Mouse (Mus musculus) midbrain, embryonic 15.5 days (tissue): Measurements from ENCODE around the gene Cdkal1. TPM values are rescaled to one million over a fixed set of nuclear protein-coding genes. Genes with fewer than 3 reads are reported as not detected.

Experiments used
- ATAC-seq: fragments of 200-750 bp; cut with Nextera tagmentation; replicated peaks from 2 replicates; pipeline ENCODE4 v1.8.0; 2017; ENCODE audit warnings: moderate TSS enrichment
- H3K27ac ChIP-seq: fragments of 300-500 bp; sonication (generic); 2 replicates; pipeline ENCODE4 v1.5.1; 2015; ENCODE audit warnings: mild to moderate bottlenecking, inconsistent platforms
- H3K27me3 ChIP-seq: fragments of 300-500 bp; sonication (generic); replicated peaks from 2 replicates; pipeline ENCODE4 v1.6.1; 2015; ENCODE audit warnings: inconsistent platforms
- H3K36me3 ChIP-seq: fragments of 300-500 bp; sonication (generic); replicated peaks from 2 replicates; pipeline ENCODE4 v1.6.1; 2015; ENCODE audit warnings: inconsistent platforms
- H3K4me1 ChIP-seq: fragments of 300-500 bp; sonication (generic); 2 replicates; pipeline ENCODE4 v1.6.1; 2015; ENCODE audit warnings: inconsistent platforms
- H3K4me2 ChIP-seq: fragments of 300-500 bp; sonication (generic); 2 replicates; pipeline ENCODE4 v1.6.1; 2015; ENCODE audit warnings: inconsistent platforms, mild to moderate bottlenecking, moderate library complexity
- H3K4me3 ChIP-seq: fragments of 300-500 bp; sonication (generic); 2 replicates; pipeline ENCODE4 v1.5.1; 2015; ENCODE audit warnings: mild to moderate bottlenecking, inconsistent platforms
- H3K9ac ChIP-seq: fragments of 300-500 bp; sonication (generic); 2 replicates; pipeline ENCODE4 v1.6.1; 2015; ENCODE audit warnings: mild to moderate bottlenecking, inconsistent platforms
- H3K9me3 ChIP-seq: fragments of 300-500 bp; sonication (generic); 2 replicates; pipeline ENCODE4 v1.6.1; 2016; ENCODE audit warnings: inconsistent platforms
- WGBS: fragments of 180-500 bp; shearing (Covaris S2); methylation state at CpG from one replicate; pipeline ENCODE4 v1.1.7; 2015; ENCODE audit warnings: mixed read lengths; 5-methylcytosine and 5-hydroxymethylcytosine counted together
- polyA plus RNA-seq: library from polyadenylated mRNA; unstranded; fragments of >200 nt; fragmentation: Nextera tagmentation; extraction: Ambion mirVana; gene quantifications from 2 replicates; pipeline ENCODE4 v1.2.1, GENCODE M21; 2015

Cdkal1 gene
- polyA plus RNA-seq, 1 experiment from 2014 or later, result 21.9 TPM

DNA sequence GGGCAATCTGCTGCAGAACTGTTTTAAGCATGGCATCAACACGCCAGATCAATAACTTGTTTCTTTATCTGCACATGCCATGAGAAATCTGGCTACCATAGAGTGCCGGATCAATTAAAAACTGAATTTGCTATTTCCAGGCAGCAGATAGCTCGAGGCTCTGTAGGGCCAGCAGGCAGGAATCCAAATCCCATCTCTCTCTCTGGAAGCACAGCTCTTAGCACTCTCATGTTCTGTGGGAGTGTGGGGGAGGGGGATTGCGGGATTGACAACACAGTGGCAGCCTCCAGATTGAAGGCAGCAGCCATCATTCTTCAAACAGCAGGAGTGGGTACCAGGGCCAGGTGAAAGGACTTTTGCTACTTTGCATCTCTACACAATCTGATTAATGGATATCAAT is 420.7 kb downstream of the Cdkal1 start:
- Histone ChIP-seq H3K9ac (no peak overlapping the region), H3K4me2 (no peak overlapping the region), H3K27ac (no peak overlapping the region), H3K36me3 (no peaks in the 10 kb centered on the region), H3K27me3 (no peaks in the 10 kb centered on the region), H3K4me3 (no peak overlapping the region), H3K9me3 (no peaks in the 10 kb centered on the region), H3K4me1 (no peaks in the 10 kb centered on the region)
- ATAC-seq, result peak; percentile 37; the same call in 1 of the 2 replicates
- 45% methylated on average over 4 of the region's 4 CpGs for WGBS

DNA sequence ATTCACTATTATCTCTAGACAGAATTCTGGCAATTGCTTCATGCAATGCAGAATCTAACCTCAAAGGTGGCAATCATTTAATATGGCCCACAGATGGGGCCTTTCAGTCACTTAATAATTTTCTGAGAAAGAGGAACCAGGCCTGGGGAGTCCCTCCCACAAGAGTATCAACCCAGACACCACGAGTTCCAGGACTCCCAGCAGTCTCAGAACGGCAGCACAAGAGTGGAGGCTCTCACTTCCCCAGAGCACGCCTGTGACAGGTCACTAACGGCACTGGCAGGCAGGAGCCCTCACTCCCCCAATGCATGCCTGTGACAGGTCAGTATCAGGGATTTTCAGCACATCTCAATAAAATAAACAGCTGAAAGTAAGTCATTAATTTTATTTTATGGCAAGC is 424.6 kb downstream of the Cdkal1 start:
- Histone ChIP-seq H3K4me2 (no peak overlapping the region), H3K9ac (no peak overlapping the region), H3K27ac (no peak overlapping the region), H3K27me3 (no peaks in the 10 kb centered on the region), H3K4me1 (no peaks in the 10 kb centered on the region), H3K9me3 (no peaks in the 10 kb centered on the region), H3K36me3 (no peaks in the 10 kb centered on the region), H3K4me3 (no peak overlapping the region)
- ATAC-seq, result no peak
- 50% methylated on average over 4 of the region's 4 CpGs for WGBS

DNA sequence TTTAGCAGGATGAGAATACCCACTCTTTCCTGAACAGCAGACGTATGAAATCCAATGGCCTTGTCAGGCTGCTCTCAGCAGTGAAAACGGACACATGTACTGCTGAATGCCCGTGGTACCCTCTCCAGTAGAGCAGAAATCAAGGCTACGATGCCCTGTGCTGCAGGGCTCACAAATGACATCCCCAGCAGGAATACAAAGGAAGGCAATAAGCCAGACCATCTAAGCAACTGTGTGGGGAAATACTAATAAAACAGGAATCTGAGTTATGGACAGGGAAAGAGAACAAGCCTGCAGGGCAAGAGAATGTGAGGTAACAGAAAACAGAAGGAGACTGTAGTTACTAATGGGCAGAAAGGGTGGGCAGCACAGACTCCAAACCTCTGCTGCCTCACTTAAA is 425.6 kb downstream of the Cdkal1 start:
- Histone ChIP-seq H3K4me1 (no peaks in the 10 kb centered on the region), H3K9ac (no peak overlapping the region), H3K27ac (0 out of 2 replicates have a peak overlapping the region, but pooled peaks have one; percentile 17), H3K9me3 (no peaks in the 10 kb centered on the region), H3K36me3 (no peaks in the 10 kb centered on the region), H3K4me2 (no peak overlapping the region), H3K4me3 (no peak overlapping the region), H3K27me3 (no peaks in the 10 kb centered on the region)
- no peak for ATAC-seq
- WGBS, result 68% methylated on average over 4 of the region's 4 CpGs

DNA sequence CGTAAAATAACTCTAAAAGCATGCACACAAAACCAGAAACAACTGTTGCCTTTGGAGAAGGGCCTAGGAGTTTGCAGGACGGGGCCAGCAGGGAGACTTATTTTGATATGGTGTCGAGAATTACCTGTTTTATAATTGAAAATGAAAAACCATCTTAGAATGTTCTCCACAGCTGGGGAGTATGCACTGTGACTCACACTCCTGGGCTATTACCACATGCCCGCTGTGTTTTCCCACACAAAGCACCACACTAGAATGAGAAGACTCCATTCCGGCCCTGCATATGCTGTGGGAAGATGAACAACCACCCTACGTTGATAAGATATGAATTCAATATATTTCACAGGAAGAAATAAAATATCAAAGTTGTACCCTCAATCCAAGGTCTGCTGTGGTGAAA is 426.3 kb downstream of the Cdkal1 start:
- no peak for ATAC-seq
- Histone ChIP-seq H3K9me3 (no peaks in the 10 kb centered on the region), H3K27me3 (no peaks in the 10 kb centered on the region), H3K4me1 (no peaks in the 10 kb centered on the region), H3K36me3 (no peaks in the 10 kb centered on the region), H3K9ac (no peak overlapping the region), H3K27ac (no peak overlapping the region), H3K4me2 (no peak overlapping the region), H3K4me3 (no peak overlapping the region)
- 91% methylated on average over 6 of the region's 6 CpGs for WGBS

DNA sequence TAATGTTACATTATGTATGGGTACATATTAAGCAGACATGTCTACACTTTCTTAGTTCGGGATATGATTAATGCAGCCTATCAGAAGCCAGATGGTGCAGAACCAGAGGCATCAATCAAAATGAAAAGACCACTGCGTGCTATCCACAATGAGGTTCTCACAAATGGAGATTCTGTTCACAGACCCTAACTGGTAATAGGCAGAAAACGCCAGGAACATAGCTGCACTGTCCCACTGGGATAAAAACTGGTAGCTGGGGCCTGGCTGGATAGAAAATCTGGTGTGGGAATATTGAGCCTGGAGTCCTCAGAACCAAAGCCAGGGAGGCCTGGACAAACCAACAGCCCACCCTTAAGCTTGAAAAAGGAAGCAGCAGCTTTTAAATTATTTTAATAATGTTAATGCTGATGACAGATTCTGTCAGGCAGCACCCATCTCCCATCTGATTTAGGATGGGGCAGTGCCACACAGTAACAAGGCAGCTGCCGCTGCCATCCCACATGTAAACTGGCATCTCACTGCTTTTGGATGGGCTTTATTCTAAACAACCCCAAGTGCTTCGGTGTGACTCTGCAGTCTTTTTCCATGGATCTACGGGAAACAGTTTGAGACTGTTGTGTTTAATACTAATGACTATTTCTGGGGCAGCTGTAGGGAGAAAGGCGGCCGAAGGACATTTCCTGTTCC is 438.9 kb downstream of the Cdkal1 start:
- Histone ChIP-seq H3K9me3 (no peaks in the 10 kb centered on the region), H3K27me3 (no peaks in the 10 kb centered on the region), H3K27ac (peak overlapping the region; percentile 77), H3K4me2 (no peak overlapping the region), H3K4me1 (peaks cover 35% of the 10 kb centered on the region), H3K9ac (no peak overlapping the region), H3K36me3 (no peaks in the 10 kb centered on the region), H3K4me3 (no peak overlapping the region)
- 11% methylated on average over 8 of the region's 8 CpGs for WGBS
- ATAC-seq, result peak; percentile 89

DNA sequence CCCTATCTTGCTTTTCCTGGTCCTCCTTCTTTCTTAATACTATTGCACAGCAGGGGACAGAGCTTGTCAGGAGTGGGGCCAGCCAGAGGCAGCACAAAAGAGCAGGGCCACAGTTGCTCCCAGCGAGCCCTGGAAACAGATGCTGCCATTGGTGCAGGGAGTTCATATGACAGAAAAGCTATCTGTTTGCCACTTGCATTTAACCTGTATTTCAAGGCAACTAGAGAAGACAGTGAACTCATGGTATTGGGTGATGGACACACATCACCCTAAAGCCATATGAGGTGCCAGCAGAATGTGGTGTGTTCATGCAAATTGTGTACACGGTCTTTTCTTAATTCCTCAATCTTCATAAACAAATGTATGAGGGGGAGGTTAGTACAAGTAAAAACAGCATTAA is 439.5 kb downstream of the Cdkal1 start:
- H3K36me3 ChIP-seq, result no peaks in the 10 kb centered on the region
- peak overlapping the region; percentile 77 for H3K27ac ChIP-seq
- peak; percentile 69 for ATAC-seq
- WGBS, result 18% methylated on average over 2 of the region's 2 CpGs
- no peak overlapping the region for H3K4me3 ChIP-seq
- H3K9me3 ChIP-seq, result no peaks in the 10 kb centered on the region
- H3K4me1 ChIP-seq, result peaks cover 35% of the 10 kb centered on the region
- no peak overlapping the region for H3K4me2 ChIP-seq
- no peaks in the 10 kb centered on the region for H3K27me3 ChIP-seq
- H3K9ac ChIP-seq, result no peak overlapping the region

DNA sequence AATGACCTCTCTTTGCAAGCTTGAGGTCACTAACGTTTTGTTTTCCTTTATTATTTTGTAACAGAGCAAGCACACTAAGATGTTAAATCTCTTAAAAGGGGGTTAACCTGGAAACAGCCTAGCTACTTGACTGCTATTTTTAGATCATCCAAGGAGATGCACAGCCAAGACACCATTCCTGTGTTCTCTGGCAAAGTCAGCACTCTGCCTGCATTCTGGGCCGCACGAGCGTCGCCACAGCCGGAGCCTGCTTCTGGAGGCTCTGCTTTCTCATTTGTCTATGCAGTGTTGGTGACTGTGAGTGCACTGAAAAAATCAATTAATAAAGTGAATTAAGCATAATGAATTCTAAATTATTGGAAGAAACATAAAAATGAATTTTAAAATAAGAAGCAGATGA is 440.6 kb downstream of the Cdkal1 start:
- no peak overlapping the region for H3K9ac ChIP-seq
- H3K9me3 ChIP-seq, result no peaks in the 10 kb centered on the region
- H3K36me3 ChIP-seq, result no peaks in the 10 kb centered on the region
- no peaks in the 10 kb centered on the region for H3K27me3 ChIP-seq
- H3K4me1 ChIP-seq, result peaks cover 35% of the 10 kb centered on the region
- H3K4me2 ChIP-seq, result no peak overlapping the region
- H3K4me3 ChIP-seq, result no peak overlapping the region
- H3K27ac ChIP-seq, result peak overlapping the region; percentile 77
- ATAC-seq, result peak; percentile 53
- 28% methylated on average over 6 of the region's 6 CpGs for WGBS

DNA sequence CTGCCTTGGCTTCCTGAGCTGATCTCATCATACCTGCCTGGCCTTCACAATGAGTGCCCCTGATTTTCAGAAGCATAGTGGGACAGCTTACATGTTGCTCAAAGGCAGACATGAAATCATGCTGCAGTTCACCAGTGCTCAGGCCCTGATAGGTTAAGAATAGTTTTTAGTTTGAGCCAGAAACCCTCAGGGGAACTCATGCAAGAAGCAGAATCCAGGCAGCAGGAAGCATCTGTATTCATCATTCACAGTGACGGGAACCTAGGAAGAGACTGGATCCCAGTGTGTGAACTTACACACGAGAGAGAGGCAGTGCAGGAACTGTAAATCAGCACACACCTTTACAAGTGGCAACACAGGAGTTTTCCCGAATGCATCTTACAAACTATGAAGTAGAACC is 441.0 kb downstream of the Cdkal1 start:
- no peak for ATAC-seq
- Histone ChIP-seq H3K4me2 (no peak overlapping the region), H3K27ac (peak overlapping the region; percentile 77), H3K9me3 (no peaks in the 10 kb centered on the region), H3K27me3 (no peaks in the 10 kb centered on the region), H3K36me3 (no peaks in the 10 kb centered on the region), H3K9ac (no peak overlapping the region), H3K4me1 (peaks cover 35% of the 10 kb centered on the region), H3K4me3 (no peak overlapping the region)
- 31% methylated on average over 3 of the region's 3 CpGs for WGBS

DNA sequence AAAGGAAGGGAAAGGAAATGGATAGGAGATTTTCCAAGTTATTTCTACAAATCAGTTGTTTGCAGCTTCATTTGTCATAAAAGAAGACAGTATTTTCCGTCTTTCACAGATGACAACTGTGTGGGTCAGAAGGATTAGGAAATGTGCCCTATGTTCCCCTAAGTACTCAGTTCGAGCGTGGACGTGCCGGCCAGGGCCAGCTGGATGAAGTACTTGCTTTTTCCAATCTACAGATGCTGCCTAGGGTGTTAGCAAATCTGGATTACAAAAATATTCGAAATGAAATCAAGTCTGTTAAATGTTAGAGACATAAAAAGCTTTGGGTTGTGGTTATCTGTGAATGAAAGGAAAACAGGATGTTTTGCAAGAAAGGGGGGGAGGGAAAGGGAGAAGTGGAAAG is 444.3 kb downstream of the Cdkal1 start:
- 83% methylated on average over 6 of the region's 6 CpGs for WGBS
- Histone ChIP-seq H3K27me3 (no peaks in the 10 kb centered on the region), H3K9ac (no peak overlapping the region), H3K4me3 (no peak overlapping the region), H3K27ac (no peak overlapping the region), H3K4me1 (peaks cover 24% of the 10 kb centered on the region), H3K9me3 (no peaks in the 10 kb centered on the region), H3K4me2 (no peak overlapping the region), H3K36me3 (no peaks in the 10 kb centered on the region)
- no peak for ATAC-seq

DNA sequence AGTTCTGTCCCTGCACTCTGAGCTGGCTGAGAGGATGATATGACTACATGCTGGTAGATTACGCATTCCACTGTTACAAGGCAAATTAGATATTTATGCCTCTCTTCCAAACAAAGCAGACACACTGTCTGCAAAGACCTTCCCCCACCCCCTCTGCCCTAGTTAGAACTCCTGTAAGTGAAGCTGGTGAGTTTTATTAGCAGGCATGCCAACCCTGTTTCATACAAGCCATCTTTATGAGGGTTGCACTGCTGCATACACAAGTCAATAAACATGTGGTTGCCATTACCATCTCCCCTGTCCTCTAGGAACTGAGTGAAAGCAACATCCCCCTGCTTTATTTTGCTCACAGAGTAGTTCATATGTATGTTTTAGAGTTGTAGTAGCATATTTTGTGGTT is 447.9 kb downstream of the Cdkal1 start:
- no peak for ATAC-seq
- Histone ChIP-seq H3K27me3 (no peaks in the 10 kb centered on the region), H3K9ac (no peak overlapping the region), H3K36me3 (no peaks in the 10 kb centered on the region), H3K4me2 (no peak overlapping the region), H3K4me1 (0 out of 2 replicates have a peak, but pooled peaks cover 3% of the 10 kb centered on the region), H3K9me3 (no peaks in the 10 kb centered on the region), H3K4me3 (no peak overlapping the region), H3K27ac (no peak overlapping the region)
- WGBS, result 77% methylated on average over 1 of the region's 1 CpGs

DNA sequence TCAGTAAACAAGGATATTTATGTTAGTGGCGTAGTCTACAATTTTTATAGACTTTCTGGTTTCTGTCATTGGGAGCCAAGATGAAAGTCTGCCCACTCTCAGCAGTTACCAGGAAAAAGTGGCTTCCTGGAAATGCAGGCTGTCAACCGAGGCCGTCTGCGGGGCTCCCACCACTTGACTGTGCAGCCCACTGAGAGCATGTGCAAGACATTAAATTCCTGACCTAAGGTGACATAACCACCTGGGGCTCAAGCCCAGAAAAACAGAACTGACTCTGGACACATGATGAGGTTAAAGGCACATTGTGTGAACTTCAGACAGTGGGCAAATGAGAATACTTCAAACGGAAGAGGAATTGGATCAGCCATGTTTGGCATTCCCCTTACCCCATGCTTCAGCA is 450.2 kb downstream of the Cdkal1 start:
- no peak overlapping the region for H3K4me3 ChIP-seq
- no peak for ATAC-seq
- no peak overlapping the region for H3K4me2 ChIP-seq
- H3K9me3 ChIP-seq, result no peaks in the 10 kb centered on the region
- 81% methylated on average over 5 of the region's 5 CpGs for WGBS
- no peak overlapping the region for H3K9ac ChIP-seq
- H3K36me3 ChIP-seq, result no peaks in the 10 kb centered on the region
- 0 out of 2 replicates have a peak, but pooled peaks cover 3% of the 10 kb centered on the region for H3K4me1 ChIP-seq
- no peak overlapping the region for H3K27ac ChIP-seq
- H3K27me3 ChIP-seq, result no peaks in the 10 kb centered on the region

DNA sequence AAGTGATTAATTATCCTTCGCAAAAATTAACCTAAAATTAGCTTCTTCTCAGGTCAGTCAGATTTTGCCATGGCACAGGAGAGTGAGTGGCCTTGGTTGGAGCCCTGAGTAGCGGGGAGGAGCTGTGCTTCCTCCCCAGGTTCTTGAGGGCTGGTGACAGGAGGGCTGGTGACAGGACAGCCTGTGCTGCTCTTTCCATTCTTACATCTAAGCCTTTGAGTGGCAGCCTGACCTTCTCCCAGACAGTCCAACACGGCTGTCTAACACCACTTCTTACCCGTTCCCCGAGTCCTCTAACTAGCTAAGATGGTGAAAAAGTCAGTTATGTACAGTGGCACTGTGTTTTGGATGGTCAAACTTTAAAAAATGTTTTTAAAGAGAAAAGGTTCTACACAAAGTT is 452.3 kb downstream of the Cdkal1 start:
- Histone ChIP-seq H3K27me3 (no peaks in the 10 kb centered on the region), H3K4me2 (no peak overlapping the region), H3K9me3 (no peaks in the 10 kb centered on the region), H3K4me1 (0 out of 2 replicates have a peak, but pooled peaks cover 3% of the 10 kb centered on the region), H3K27ac (no peak overlapping the region), H3K4me3 (no peak overlapping the region), H3K9ac (no peak overlapping the region), H3K36me3 (no peaks in the 10 kb centered on the region)
- ATAC-seq, result no peak
- 78% methylated on average over 5 of the region's 5 CpGs for WGBS

DNA sequence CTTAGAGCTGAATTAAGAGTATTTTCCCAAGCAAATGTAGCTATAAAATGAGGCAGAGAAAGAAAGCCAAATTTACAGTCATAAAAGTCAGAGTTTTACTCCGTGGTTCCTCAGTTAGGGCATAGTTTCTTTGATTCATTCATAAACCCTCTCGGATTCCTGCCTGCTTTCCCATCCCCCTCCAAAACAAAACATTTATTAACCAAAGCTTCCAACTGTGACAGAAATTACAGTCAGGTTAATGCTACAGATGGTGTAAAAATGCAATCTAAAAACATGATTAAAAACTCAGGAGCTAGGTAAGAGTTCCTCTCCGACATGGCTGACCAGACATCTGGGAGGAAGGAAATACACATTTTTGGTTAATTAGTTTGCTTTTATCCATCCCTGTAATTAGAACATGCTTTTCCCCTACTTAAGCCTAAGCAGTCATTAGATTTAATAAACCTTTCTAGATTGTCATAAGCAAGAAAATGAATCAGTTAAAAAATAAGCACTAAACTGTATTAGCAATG is 452.9 kb downstream of the Cdkal1 start:
- H3K9ac ChIP-seq, result no peak overlapping the region
- no peaks in the 10 kb centered on the region for H3K27me3 ChIP-seq
- H3K9me3 ChIP-seq, result no peaks in the 10 kb centered on the region
- 46% methylated on average over 3 of the region's 3 CpGs for WGBS
- no peak overlapping the region for H3K4me3 ChIP-seq
- no peak overlapping the region for H3K27ac ChIP-seq
- ATAC-seq, result no peak
- 0 out of 2 replicates have a peak, but pooled peaks cover 9% of the 10 kb centered on the region for H3K4me1 ChIP-seq
- H3K4me2 ChIP-seq, result no peak overlapping the region
- H3K36me3 ChIP-seq, result no peaks in the 10 kb centered on the region
